Mouse (Mus musculus): ENCODE data around the gene Sec24a. TPM values are rescaled to one million over a fixed set of nuclear protein-coding genes. Genes with fewer than 3 reads are reported as not detected.

Gene Sec24a
- polyA plus RNA-seq, 1 experiment: 22.1 TPM

DNA sequence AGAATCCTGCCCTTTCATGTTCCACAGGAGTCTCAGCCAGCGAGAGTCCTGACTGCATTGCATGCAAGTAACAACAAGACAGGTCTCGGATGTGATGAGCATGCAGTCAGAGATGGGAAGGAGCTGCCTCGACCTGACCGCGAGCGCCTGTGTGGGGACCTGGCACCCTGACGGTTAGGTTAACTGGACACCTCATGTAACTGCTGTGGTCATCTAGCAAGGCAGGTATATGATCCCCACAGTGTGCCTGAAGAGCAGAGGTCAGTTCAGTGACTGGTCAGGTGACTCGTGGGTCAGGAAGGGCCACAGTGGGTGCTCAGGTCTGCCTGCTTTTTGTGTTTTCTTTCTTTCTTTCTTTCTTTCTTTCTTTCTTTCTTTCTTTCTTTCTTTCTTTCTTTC, 81.5 kb downstream of the Sec24a start:
- no peaks in the 10 kb centered on the region for H3K27me3 ChIP-seq (ENCODE audit: control insufficient read depth, insufficient read depth, low read length)
- H3K27ac ChIP-seq (ENCODE audit: control insufficient read depth, insufficient read depth, low read depth, low read length): peak overlapping the region; percentile 67; the same call in 1 of the 2 replicates
- H3K4me1 ChIP-seq (ENCODE audit: control insufficient read depth, insufficient read depth, low read length): peaks cover 4% of the 10 kb centered on the region
- TF ChIP-seq POLR2A (IDR thresholded peaks at IDR 0.05; ENCODE audit: control insufficient read depth, low read depth, low read length) (no peak), CTCF (IDR thresholded peaks at IDR 0.05; ENCODE audit: control insufficient read depth, insufficient read depth, insufficient replicate concordance, low read depth, low read length) (no peak)
- H3K4me3 ChIP-seq (ENCODE audit: control insufficient read depth, low read depth, low read length): peak overlapping the region; percentile 25
- H3K36me3 ChIP-seq (ENCODE audit: control insufficient read depth, insufficient read depth, low read length): no peaks in the 10 kb centered on the region

DNA sequence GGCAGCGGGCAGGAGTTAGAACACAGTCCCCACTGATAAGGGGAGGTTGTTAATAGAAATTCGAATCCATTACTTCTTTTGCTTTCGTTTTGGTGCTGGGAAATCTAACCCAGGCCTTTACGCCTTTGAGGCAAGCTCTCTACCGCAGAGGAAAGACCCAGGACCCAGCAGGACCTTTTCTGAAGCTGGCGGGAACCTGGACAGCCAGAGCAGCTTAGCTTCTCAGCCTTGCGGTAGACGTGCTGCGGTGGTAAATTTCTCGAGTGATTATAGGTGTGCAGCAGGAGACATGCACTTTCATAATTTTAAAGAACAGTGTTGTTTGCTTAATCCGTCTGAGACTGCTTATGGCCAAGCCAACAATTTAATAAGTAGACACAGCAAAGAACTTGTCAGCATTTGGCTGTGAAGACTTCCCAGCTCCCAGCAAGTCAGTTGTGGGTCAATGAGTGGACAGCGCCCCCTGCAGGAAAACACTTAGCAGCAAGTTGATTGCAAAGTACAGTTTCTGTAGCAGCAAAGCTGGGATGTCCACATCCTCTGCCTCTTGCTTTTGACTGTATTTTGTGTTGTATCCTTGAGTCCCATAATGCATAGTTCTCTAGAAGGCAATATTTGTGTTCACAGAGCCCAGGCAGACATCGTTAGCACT, 82.0 kb downstream of the Sec24a start:
- peaks cover 4% of the 10 kb centered on the region for H3K4me1 ChIP-seq (ENCODE audit: control insufficient read depth, insufficient read depth, low read length)
- H3K36me3 ChIP-seq (ENCODE audit: control insufficient read depth, insufficient read depth, low read length): no peaks in the 10 kb centered on the region
- no peaks in the 10 kb centered on the region for H3K27me3 ChIP-seq (ENCODE audit: control insufficient read depth, insufficient read depth, low read length)
- H3K4me3 ChIP-seq (ENCODE audit: control insufficient read depth, low read depth, low read length): no peak overlapping the region; the same call in 1 of the 2 replicates
- no peak for TF ChIP-seq POLR2A (IDR thresholded peaks at IDR 0.05; ENCODE audit: control insufficient read depth, low read depth, low read length)
- TF ChIP-seq CTCF (IDR thresholded peaks at IDR 0.05; ENCODE audit: control insufficient read depth, insufficient read depth, insufficient replicate concordance, low read depth, low read length): peak; percentile 85; the same call in 1 of the 2 replicates
- H3K27ac ChIP-seq (ENCODE audit: control insufficient read depth, insufficient read depth, low read depth, low read length): no peak overlapping the region

DNA sequence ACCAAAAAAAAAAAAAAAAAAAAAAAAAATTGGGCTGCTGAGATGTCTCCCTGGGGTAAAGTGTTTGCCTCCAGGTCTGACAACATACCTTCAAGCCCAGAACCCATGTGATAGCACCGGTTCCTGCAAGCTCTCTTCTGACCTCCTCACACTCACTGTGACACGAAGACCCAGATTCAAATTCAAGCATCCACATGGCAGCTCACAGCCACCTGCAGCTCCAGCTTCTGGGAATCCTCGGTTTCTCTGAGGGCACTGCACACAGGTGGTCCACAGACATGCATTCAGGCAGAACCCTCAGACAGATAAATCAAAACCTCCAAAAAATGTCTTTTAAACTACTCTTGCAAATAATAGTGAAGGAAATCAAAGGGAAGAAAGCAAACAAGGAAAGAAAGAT, 84.0 kb downstream of the Sec24a start:
- no peak for TF ChIP-seq CTCF (IDR thresholded peaks at IDR 0.05; ENCODE audit: control insufficient read depth, insufficient read depth, insufficient replicate concordance, low read depth, low read length)
- TF ChIP-seq POLR2A (IDR thresholded peaks at IDR 0.05; ENCODE audit: control insufficient read depth, low read depth, low read length): no peak
- Histone ChIP-seq H3K4me3 (ENCODE audit: control insufficient read depth, low read depth, low read length) (no peak overlapping the region), H3K27me3 (ENCODE audit: control insufficient read depth, insufficient read depth, low read length) (no peaks in the 10 kb centered on the region), H3K4me1 (ENCODE audit: control insufficient read depth, insufficient read depth, low read length) (peaks cover 4% of the 10 kb centered on the region), H3K36me3 (ENCODE audit: control insufficient read depth, insufficient read depth, low read length) (no peaks in the 10 kb centered on the region), H3K27ac (ENCODE audit: control insufficient read depth, insufficient read depth, low read depth, low read length) (no peak overlapping the region)

DNA sequence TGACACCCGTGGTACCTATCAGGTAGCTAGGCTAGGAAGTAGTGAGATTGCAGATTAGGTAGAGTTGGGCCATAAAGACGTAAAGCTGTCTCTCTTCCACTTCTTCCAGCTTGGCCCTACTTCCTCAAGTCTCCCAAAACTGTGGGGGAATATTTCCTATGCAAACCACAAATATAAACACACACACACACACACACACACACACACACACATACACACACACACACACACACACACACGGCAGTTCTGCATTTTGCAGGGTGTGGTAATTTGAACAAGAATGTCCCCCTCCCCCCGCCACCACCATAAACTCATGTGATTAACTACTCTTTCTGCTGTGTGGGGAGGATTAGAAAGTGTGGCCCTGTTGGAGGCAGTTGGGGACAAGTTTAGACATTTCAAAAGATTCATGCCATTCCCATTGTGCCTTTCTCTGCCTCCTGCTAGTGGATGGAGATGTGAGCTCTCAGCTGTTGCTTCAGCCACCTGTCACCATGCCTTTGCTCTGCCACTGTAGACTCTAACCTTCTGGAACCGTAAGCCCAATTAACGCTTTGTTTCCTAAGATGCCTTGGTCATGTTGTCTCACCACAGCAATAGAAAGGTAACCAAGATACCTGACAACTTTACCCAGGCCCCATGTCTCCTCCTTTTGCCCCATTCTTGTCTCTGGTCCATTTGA, 85.6 kb downstream of the Sec24a start:
- Histone ChIP-seq H3K27ac (ENCODE audit: control insufficient read depth, insufficient read depth, low read depth, low read length) (no peak overlapping the region), H3K4me1 (ENCODE audit: control insufficient read depth, insufficient read depth, low read length) (peaks cover 4% of the 10 kb centered on the region), H3K36me3 (ENCODE audit: control insufficient read depth, insufficient read depth, low read length) (no peaks in the 10 kb centered on the region), H3K27me3 (ENCODE audit: control insufficient read depth, insufficient read depth, low read length) (no peaks in the 10 kb centered on the region), H3K4me3 (ENCODE audit: control insufficient read depth, low read depth, low read length) (no peak overlapping the region)
- no peak for TF ChIP-seq CTCF (IDR thresholded peaks at IDR 0.05; ENCODE audit: control insufficient read depth, insufficient read depth, insufficient replicate concordance, low read depth, low read length)
- no peak for TF ChIP-seq POLR2A (IDR thresholded peaks at IDR 0.05; ENCODE audit: control insufficient read depth, low read depth, low read length)

DNA sequence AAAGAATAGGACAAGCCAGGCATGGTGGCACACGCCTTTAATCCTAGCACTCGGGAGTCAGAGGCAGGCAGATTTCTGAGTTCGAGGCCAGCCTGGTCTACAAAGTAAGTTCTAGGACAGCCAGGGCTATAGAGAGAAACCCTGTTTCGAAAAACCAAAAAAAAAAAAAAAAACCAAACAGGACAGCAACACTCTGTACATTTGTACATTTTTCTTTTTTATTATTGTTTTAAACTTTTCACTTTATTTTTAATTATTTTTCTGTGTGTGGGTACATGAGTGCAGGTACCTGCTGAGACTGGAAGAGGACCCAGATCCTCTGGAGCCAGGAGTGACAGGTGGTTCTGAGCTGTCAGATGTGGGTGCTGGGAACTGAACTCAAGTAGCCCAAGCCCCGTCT, 88.0 kb downstream of the Sec24a start:
- Histone ChIP-seq H3K27ac (ENCODE audit: control insufficient read depth, insufficient read depth, low read depth, low read length) (no peak overlapping the region), H3K36me3 (ENCODE audit: control insufficient read depth, insufficient read depth, low read length) (no peaks in the 10 kb centered on the region), H3K4me1 (ENCODE audit: control insufficient read depth, insufficient read depth, low read length) (no peaks in the 10 kb centered on the region), H3K4me3 (ENCODE audit: control insufficient read depth, low read depth, low read length) (no peak overlapping the region), H3K27me3 (ENCODE audit: control insufficient read depth, insufficient read depth, low read length) (no peaks in the 10 kb centered on the region)
- TF ChIP-seq CTCF (IDR thresholded peaks at IDR 0.05; ENCODE audit: control insufficient read depth, insufficient read depth, insufficient replicate concordance, low read depth, low read length) (no peak), POLR2A (IDR thresholded peaks at IDR 0.05; ENCODE audit: control insufficient read depth, low read depth, low read length) (no peak)

DNA sequence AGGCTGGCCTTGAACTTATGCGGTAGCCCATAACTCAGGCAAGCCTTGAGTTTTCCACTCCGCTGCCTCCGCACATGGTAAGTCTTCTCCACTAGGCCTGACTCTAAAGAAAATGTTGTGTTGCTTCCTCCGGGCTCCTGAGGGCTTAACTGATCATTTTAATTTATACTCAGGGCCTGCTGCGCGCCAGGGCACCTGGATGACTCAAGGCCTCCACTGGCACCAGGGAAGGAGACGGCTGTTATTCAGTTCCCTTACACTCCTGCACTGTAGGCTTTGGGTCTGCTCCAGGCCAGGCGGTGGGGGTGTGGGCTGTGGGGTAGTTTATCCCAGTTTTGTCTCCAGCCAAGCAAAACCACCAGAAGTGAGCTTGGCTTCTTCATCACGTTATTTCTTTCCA, 90.1 kb downstream of the Sec24a start:
- TF ChIP-seq CTCF (IDR thresholded peaks at IDR 0.05; ENCODE audit: control insufficient read depth, insufficient read depth, insufficient replicate concordance, low read depth, low read length) (no peak), POLR2A (IDR thresholded peaks at IDR 0.05; ENCODE audit: control insufficient read depth, low read depth, low read length) (no peak)
- Histone ChIP-seq H3K4me3 (ENCODE audit: control insufficient read depth, low read depth, low read length) (no peak overlapping the region), H3K4me1 (ENCODE audit: control insufficient read depth, insufficient read depth, low read length) (no peaks in the 10 kb centered on the region), H3K27ac (ENCODE audit: control insufficient read depth, insufficient read depth, low read depth, low read length) (no peak overlapping the region), H3K27me3 (ENCODE audit: control insufficient read depth, insufficient read depth, low read length) (no peaks in the 10 kb centered on the region), H3K36me3 (ENCODE audit: control insufficient read depth, insufficient read depth, low read length) (no peaks in the 10 kb centered on the region)

DNA sequence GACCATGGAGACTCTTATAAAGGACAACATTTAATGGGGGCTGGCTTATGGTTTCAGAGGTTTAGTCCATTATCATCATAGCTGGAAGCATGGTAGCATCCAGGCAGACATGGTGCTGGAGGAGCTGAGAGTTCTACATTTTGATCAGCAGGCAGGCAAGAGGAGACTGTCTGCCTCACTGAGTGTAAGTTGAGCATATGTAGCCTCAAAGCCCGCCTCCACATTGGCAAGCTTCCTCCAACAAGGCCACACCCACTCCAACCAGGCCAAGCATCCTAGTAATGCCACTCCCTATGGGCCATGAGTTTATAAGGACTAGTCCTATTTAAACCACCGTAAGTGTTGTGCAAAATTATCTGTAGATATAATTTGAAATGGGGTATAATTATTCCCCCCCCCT, 92.1 kb downstream of the Sec24a start:
- Histone ChIP-seq H3K27ac (ENCODE audit: control insufficient read depth, insufficient read depth, low read depth, low read length) (no peak overlapping the region), H3K27me3 (ENCODE audit: control insufficient read depth, insufficient read depth, low read length) (no peaks in the 10 kb centered on the region), H3K4me3 (ENCODE audit: control insufficient read depth, low read depth, low read length) (no peak overlapping the region), H3K36me3 (ENCODE audit: control insufficient read depth, insufficient read depth, low read length) (no peaks in the 10 kb centered on the region), H3K4me1 (ENCODE audit: control insufficient read depth, insufficient read depth, low read length) (no peaks in the 10 kb centered on the region)
- TF ChIP-seq POLR2A (IDR thresholded peaks at IDR 0.05; ENCODE audit: control insufficient read depth, low read depth, low read length) (no peak), CTCF (IDR thresholded peaks at IDR 0.05; ENCODE audit: control insufficient read depth, insufficient read depth, insufficient replicate concordance, low read depth, low read length) (no peak)

Data from testis, adult 2 months (tissue).